Mouse (Mus musculus): Measurements from ENCODE around the gene Elob. TPM values are rescaled to one million over a fixed set of nuclear protein-coding genes. Genes with fewer than 3 reads are reported as not detected.

The Elob gene
- total and polyA plus RNA-seq, 2 experiments from 2014 or later: 1,027 to 1,526 TPM

DNA sequence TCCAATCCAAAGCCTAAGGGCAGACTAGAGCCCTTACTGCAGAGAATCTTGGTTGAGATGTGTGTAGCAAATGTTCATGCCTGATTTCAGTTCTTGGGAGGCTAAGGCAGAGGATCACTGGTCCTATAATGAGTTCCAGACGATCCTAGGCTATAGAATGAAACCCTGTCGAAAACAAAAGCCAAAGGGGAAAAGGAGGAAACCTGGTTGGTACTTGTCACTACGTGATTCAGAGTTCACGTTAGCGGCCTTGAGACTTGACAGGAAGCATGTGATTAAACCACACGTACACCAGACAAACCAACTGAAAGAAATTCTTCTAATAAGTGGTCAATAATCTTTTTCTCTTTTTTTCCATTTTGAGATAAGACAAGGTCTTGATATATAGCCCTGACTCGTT lies 31.6 kb downstream of the Elob start:
- no peak for TF ChIP-seq CTCF (IDR thresholded peaks at IDR 0.05)
- no peaks in the 10 kb centered on the region for H3K4me1 ChIP-seq (ENCODE audit: insufficient read depth, low read length)
- H3K36me3 ChIP-seq (ENCODE audit: insufficient read depth, low read length): no peaks in the 10 kb centered on the region
- H3K27ac ChIP-seq (ENCODE audit: low read depth, low read length): no peak overlapping the region
- no peak overlapping the region for H3K4me3 ChIP-seq (ENCODE audit: low read depth, low read length)
- no peak for ATAC-seq (ENCODE audit: low FRiP score)
- H3K27me3 ChIP-seq (ENCODE audit: insufficient read depth, low read length): no peaks in the 10 kb centered on the region
- no peak for DNase-seq (ENCODE audit: low spot score)
- H3K4me2 ChIP-seq (ENCODE audit: low read depth, low read length, poor library complexity, severe bottlenecking): no peak overlapping the region
- H3K9me3 ChIP-seq (ENCODE audit: low read length): no peaks in the 10 kb centered on the region
- H3K9ac ChIP-seq (replicated peaks; ENCODE audit: low read length, poor library complexity, severe bottlenecking): no peak overlapping the region
- 82% methylated on average over 7 of the region's 7 CpGs for WGBS

GRCm38 (mm10) chr17:23795323-23795722 lies 33.6 kb downstream of the Elob start:
- DNase-seq (ENCODE audit: low spot score): no peak
- 96% methylated on average over 8 of the region's 8 CpGs for WGBS

DNA sequence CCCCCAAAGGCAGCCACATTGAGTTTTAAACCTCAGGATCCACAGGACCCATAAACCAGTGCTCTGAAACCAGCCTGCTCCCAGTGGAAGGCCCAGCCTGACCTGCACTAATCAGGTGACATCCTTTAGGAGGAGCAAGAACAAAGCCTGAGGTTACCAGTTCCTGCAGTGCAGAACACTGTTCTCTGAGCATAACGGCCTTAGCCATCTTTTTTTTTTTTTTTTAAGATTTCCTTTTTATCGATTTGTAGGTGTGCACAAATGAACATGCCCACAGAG lies 37.9 kb downstream of the Elob start:
- H3K4me1 ChIP-seq (ENCODE audit: insufficient read depth, low read length): no peaks in the 10 kb centered on the region
- DNase-seq (ENCODE audit: low spot score): no peak

More at GRCm38 (mm10) chr17:23795323-23795722, 33.6 kb downstream of the Elob start:
- no peak overlapping the region for H3K27ac ChIP-seq (ENCODE audit: low read depth, low read length)
- H3K27me3 ChIP-seq (ENCODE audit: insufficient read depth, low read length): no peaks in the 10 kb centered on the region
- no peak overlapping the region for H3K9ac ChIP-seq (replicated peaks; ENCODE audit: low read length, poor library complexity, severe bottlenecking)
- H3K9me3 ChIP-seq (ENCODE audit: low read length): no peaks in the 10 kb centered on the region
- TF ChIP-seq CTCF (IDR thresholded peaks at IDR 0.05): no peak
- no peak overlapping the region for H3K4me3 ChIP-seq (ENCODE audit: low read depth, low read length)
- no peak for ATAC-seq (ENCODE audit: low FRiP score)
- no peaks in the 10 kb centered on the region for H3K36me3 ChIP-seq (ENCODE audit: insufficient read depth, low read length)
- H3K4me1 ChIP-seq (ENCODE audit: insufficient read depth, low read length): no peaks in the 10 kb centered on the region
- H3K4me2 ChIP-seq (ENCODE audit: low read depth, low read length, poor library complexity, severe bottlenecking): no peak overlapping the region

DNA sequence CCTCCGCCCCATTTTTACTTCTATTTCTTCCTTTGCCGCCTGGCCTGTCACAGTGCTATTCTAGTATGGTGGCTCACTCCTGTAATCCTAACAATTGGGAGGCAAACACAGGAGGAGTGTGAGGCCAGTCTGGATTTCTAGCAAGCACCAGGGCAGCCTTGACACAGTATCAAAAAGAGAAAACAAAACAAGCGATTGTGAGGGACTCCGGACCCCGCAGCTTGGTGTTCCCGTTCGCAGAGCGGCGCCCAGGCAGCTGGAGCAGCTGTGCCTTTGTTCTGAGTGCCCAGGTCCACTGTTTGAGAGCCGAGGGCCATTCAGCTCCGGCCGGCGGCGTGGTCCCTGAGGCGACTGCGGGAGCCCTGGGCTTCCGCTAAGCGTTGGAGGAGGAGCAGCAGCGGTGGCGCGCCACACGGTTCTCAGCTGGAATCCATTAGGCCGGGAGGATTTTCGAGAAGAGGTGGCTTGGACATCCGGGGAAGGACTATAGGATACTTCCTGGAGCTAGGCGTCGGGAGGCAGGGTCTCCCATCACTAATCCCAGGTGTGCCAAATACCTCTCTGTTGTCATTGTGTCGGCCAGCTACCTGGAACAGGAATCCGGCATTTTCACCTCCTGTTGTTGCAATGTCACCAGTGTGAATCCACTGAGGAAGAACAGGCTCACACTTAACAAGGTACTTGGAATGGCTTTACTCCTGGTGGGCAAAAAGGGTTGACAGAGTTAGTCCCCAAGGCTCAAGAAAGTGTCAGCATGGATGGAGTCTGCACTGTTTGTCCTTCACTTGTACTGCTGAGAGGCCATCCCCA lies 38.5 kb downstream of the Elob start, which contains the start of gene Srrm2:
Srrm2 (plus strand) TSS at position 264 of the 810 bp plus-strand sequence.
- under 1% methylated on average over 29 of the region's 29 CpGs for WGBS
- no peaks in the 10 kb centered on the region for H3K27me3 ChIP-seq (ENCODE audit: insufficient read depth, low read length)
- no peaks in the 10 kb centered on the region for H3K36me3 ChIP-seq (ENCODE audit: insufficient read depth, low read length)
- H3K27ac ChIP-seq (ENCODE audit: low read depth, low read length): peak within 1 kb of the TSS; percentile 94
- no peaks in the 10 kb centered on the region for H3K9me3 ChIP-seq (ENCODE audit: low read length)
- no peaks in the 10 kb centered on the region for H3K4me1 ChIP-seq (ENCODE audit: insufficient read depth, low read length)
- peak; percentile 65 for DNase-seq (ENCODE audit: low spot score)
- H3K4me2 ChIP-seq (ENCODE audit: low read depth, low read length, poor library complexity, severe bottlenecking): peak within 1 kb of the TSS; percentile 67
- peak within 1 kb of the TSS; percentile 38 for H3K4me3 ChIP-seq (ENCODE audit: low read depth, low read length)
- ATAC-seq (ENCODE audit: low FRiP score): peak; percentile 15; the same call in 1 of the 2 replicates
- TF ChIP-seq CTCF (IDR thresholded peaks at IDR 0.05): no peak
- peak within 1 kb of the TSS; percentile 61 for H3K9ac ChIP-seq (replicated peaks; ENCODE audit: low read length, poor library complexity, severe bottlenecking)

More for the DNA sequence above, 37.9 kb downstream of the Elob start:
- Histone ChIP-seq H3K27me3 (ENCODE audit: insufficient read depth, low read length) (no peaks in the 10 kb centered on the region), H3K4me2 (ENCODE audit: low read depth, low read length, poor library complexity, severe bottlenecking) (peak overlapping the region; percentile 67), H3K9ac (replicated peaks; ENCODE audit: low read length, poor library complexity, severe bottlenecking) (peak overlapping the region; percentile 61; the same call in 1 of the 2 replicates), H3K4me3 (ENCODE audit: low read depth, low read length) (peak overlapping the region; percentile 38), H3K36me3 (ENCODE audit: insufficient read depth, low read length) (no peaks in the 10 kb centered on the region), H3K27ac (ENCODE audit: low read depth, low read length) (peak overlapping the region; percentile 94), H3K9me3 (ENCODE audit: low read length) (no peaks in the 10 kb centered on the region)
- 25% methylated on average over 2 of the region's 2 CpGs for WGBS
- ATAC-seq (ENCODE audit: low FRiP score): no peak
- TF ChIP-seq CTCF (IDR thresholded peaks at IDR 0.05): no peak

DNA sequence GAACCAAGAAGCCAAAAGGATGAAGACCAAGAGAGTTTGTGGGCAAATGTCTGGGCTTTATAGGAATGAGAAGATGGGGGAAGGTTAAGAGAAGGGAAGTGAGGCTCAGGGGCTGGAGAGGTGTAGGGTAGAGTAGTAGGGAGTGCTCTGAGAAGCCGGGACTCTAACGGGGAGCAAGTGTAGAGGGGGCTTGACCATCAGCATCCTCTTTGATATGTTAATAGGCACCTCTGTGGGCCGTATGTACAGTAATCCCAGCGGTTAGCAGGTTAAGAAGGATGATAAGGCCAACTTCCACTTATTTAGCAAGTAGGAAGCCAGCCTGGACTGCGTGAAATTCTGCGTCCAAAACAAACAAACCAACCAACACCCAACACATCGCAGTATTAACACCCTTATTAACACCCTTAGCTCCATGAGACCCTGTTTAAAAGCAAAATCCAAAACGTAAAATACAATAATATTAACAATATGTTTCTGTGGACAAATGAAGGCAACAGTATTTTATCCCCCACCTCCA lies 39.1 kb downstream of the Elob start:
- ATAC-seq (ENCODE audit: low FRiP score): no peak
- Histone ChIP-seq H3K9me3 (ENCODE audit: low read length) (no peaks in the 10 kb centered on the region), H3K9ac (replicated peaks; ENCODE audit: low read length, poor library complexity, severe bottlenecking) (peak overlapping the region; percentile 61), H3K4me3 (ENCODE audit: low read depth, low read length) (peak overlapping the region; percentile 38), H3K27me3 (ENCODE audit: insufficient read depth, low read length) (no peaks in the 10 kb centered on the region), H3K27ac (ENCODE audit: low read depth, low read length) (peak overlapping the region; percentile 94), H3K4me1 (ENCODE audit: insufficient read depth, low read length) (no peaks in the 10 kb centered on the region), H3K4me2 (ENCODE audit: low read depth, low read length, poor library complexity, severe bottlenecking) (peak overlapping the region; percentile 67), H3K36me3 (ENCODE audit: insufficient read depth, low read length) (no peaks in the 10 kb centered on the region)
- no peak for TF ChIP-seq CTCF (IDR thresholded peaks at IDR 0.05)
- DNase-seq (ENCODE audit: low spot score): no peak
- 8% methylated on average over 8 of the region's 8 CpGs for WGBS

DNA sequence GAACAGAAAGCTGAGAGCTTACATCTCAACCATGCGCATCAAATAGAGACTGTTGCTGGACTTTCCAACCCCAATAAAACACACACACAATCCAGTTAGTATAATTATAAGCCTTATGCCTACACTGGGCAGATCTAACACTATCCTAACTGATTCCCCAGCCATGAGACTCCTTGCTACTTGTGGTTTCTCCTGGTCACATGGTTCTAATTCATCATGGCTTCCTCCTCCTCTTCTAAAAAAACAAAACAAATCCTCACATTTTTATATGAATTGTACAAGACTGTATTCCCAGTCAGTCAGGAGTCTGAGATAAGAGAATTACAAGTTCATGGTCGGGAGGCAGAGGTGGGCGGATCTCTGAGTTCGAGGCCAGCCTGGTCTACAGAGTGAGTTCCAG lies 40.0 kb downstream of the Elob start:
- ATAC-seq (ENCODE audit: low FRiP score): no peak
- H3K4me1 ChIP-seq (ENCODE audit: insufficient read depth, low read length): no peaks in the 10 kb centered on the region
- WGBS: 95% methylated on average over 4 of the region's 4 CpGs

More for the DNA sequence above, 40.0 kb downstream of the Elob start:
- H3K4me2 ChIP-seq (ENCODE audit: low read depth, low read length, poor library complexity, severe bottlenecking): no peak overlapping the region
- no peak for TF ChIP-seq CTCF (IDR thresholded peaks at IDR 0.05)
- H3K9ac ChIP-seq (replicated peaks; ENCODE audit: low read length, poor library complexity, severe bottlenecking): no peak overlapping the region
- DNase-seq (ENCODE audit: low spot score): no peak
- no peaks in the 10 kb centered on the region for H3K27me3 ChIP-seq (ENCODE audit: insufficient read depth, low read length)
- no peak overlapping the region for H3K27ac ChIP-seq (ENCODE audit: low read depth, low read length)
- H3K36me3 ChIP-seq (ENCODE audit: insufficient read depth, low read length): no peaks in the 10 kb centered on the region
- no peak overlapping the region for H3K4me3 ChIP-seq (ENCODE audit: low read depth, low read length)
- no peaks in the 10 kb centered on the region for H3K9me3 ChIP-seq (ENCODE audit: low read length)
